Mouse (Mus musculus) stomach, postnatal 0 days (tissue): ENCODE data around the gene Edc4. TPM values are rescaled to one million over a fixed set of nuclear protein-coding genes. Genes with fewer than 3 reads are reported as not detected.
A peak's percentile ranks its signal among the peaks of the same experiment; 100 is the strongest.

Experiments used
- ATAC-seq: fragments of 200-750 bp; cut with Nextera tagmentation; 2 replicates; pipeline ENCODE4 v1.8.0; 2017; ENCODE audit not compliant: low FRiP score, low TSS enrichment
- DNase-seq: peaks from one replicate; pipeline ENCODE4 v3.0.0-alpha.2; 2016; ENCODE audit warnings: low spot score
- H3K27ac ChIP-seq: fragments of 300-500 bp; sonication (generic); replicated peaks from 2 replicates; pipeline ENCODE4 v1.5.1; 2014; ENCODE audit warnings: mild to moderate bottlenecking, control low read depth
- H3K27me3 ChIP-seq: fragments of 300-500 bp; sonication (generic); 2 replicates; pipeline ENCODE4 v1.6.1; 2014; ENCODE audit warnings: low read length; ENCODE audit not compliant: control insufficient read depth, insufficient read depth
- H3K36me3 ChIP-seq: fragments of 300-500 bp; sonication (generic); 2 replicates; pipeline ENCODE4 v1.6.1; 2014; ENCODE audit warnings: low read length, mixed read lengths; ENCODE audit not compliant: control insufficient read depth, insufficient read depth
- H3K4me1 ChIP-seq: fragments of 300-500 bp; sonication (generic); replicated peaks from 2 replicates; pipeline ENCODE4 v1.6.1; 2014; ENCODE audit warnings: antibody characterized with exemption; ENCODE audit not compliant: control insufficient read depth, insufficient read depth
- H3K4me2 ChIP-seq: fragments of 300-500 bp; sonication (generic); replicated peaks from 2 replicates; pipeline ENCODE4 v1.6.1; 2014; ENCODE audit warnings: low read depth, mild to moderate bottlenecking, control low read depth, moderate library complexity
- H3K4me3 ChIP-seq: fragments of 300-500 bp; sonication (generic); 2 replicates; pipeline ENCODE4 v1.5.1; 2014; ENCODE audit warnings: low read depth, low read length, control low read depth
- H3K9ac ChIP-seq: fragments of 300-500 bp; sonication (generic); 2 replicates; pipeline ENCODE4 v1.6.1; 2014; ENCODE audit warnings: mild to moderate bottlenecking, low read length, control low read depth, mixed read lengths
- H3K9me3 ChIP-seq: fragments of 300-500 bp; sonication (generic); 2 replicates; pipeline ENCODE4 v1.6.1; 2016; ENCODE audit warnings: low read length; ENCODE audit not compliant: control insufficient read depth
- CTCF ChIP-seq: IDR thresholded peaks from 2 replicates; pipeline ENCODE4 v1.5.1; 2016; ENCODE audit warnings: antibody characterized with exemption, low read depth, mild to moderate bottlenecking, moderate library complexity
- EP300 ChIP-seq: optimal IDR thresholded peaks from 2 replicates; pipeline ENCODE3; 2016; ENCODE audit warnings: antibody characterized with exemption
- WGBS: fragments of 180-500 bp; shearing (Covaris S2); extraction: QIAGEN DNeasy Blood & Tissue Kit; methylation state at CpG from one replicate; pipeline ENCODE4 v1.1.7; 2014; 5-methylcytosine and 5-hydroxymethylcytosine counted together
- polyA plus RNA-seq: library from polyadenylated mRNA; unstranded; fragments of >200 nt; fragmentation: Nextera tagmentation; extraction: Ambion mirVana; gene quantifications from 2 replicates; pipeline ENCODE4 v1.2.1, GENCODE M21; 2015

Edc4 gene
- polyA plus RNA-seq, 1 experiment from 2014 or later: 13.7 TPM

DNA sequence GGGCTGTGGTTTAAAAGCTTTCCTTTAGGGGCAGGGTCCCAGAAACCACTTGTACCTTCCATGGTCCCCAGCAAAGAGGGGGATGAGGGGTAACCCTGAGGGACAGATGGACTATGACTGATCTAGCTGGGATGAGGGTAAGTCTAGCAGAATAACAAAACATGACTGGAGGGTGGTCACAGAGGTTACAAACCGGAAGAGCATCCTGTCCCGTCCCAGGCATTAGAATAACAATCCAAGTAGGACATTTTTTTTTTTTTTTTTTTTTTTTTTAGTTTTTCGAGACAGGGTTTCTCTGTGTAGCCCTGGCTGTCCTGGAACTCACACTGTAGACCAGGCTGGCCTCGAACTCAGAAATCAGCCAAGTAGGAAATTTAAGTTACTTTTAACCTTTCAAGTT, 30.7 kb upstream of the Edc4 start:
- WGBS: 70% methylated on average over 4 of the region's 4 CpGs
- DNase-seq (no peak), ATAC-seq (no peak)
- Histone ChIP-seq H3K9me3 (no peaks in the 10 kb centered on the region), H3K4me1 (peaks cover 2% of the 10 kb centered on the region; the same call in 1 of the 2 replicates), H3K9ac (no peak overlapping the region), H3K27ac (no peak overlapping the region), H3K27me3 (no peaks in the 10 kb centered on the region), H3K36me3 (no peaks in the 10 kb centered on the region; the same call in 1 of the 2 replicates), H3K4me2 (no peak overlapping the region), H3K4me3 (no peak overlapping the region)
- TF ChIP-seq CTCF: no peak

GRCm38 (mm10) chr8:105850611-105851010, 30.1 kb upstream of the Edc4 start:
- no peak for ATAC-seq
- Histone ChIP-seq H3K4me3 (no peak overlapping the region), H3K9ac (no peak overlapping the region), H3K27ac (no peak overlapping the region), H3K4me1 (peaks cover 2% of the 10 kb centered on the region; the same call in 1 of the 2 replicates), H3K9me3 (no peaks in the 10 kb centered on the region), H3K4me2 (0 out of 2 replicates have a peak overlapping the region, but pooled peaks have one; percentile 5), H3K27me3 (no peaks in the 10 kb centered on the region), H3K36me3 (no peaks in the 10 kb centered on the region; the same call in 1 of the 2 replicates)
- 55% methylated on average over 7 of the region's 7 CpGs for WGBS
- DNase-seq: no peak
- no peak for TF ChIP-seq CTCF
- TF ChIP-seq EP300: no peak

- TF ChIP-seq EP300 (peak; percentile 83), CTCF (no peak)
- ATAC-seq (peak; percentile 65; the same call in 1 of the 2 replicates), DNase-seq (peak; percentile 88)
- Histone ChIP-seq H3K4me1 (peaks cover 4% of the 10 kb centered on the region; the same call in 1 of the 2 replicates), H3K27ac (peak overlapping the region; percentile 13; the same call in 1 of the 2 replicates), H3K36me3 (no peaks in the 10 kb centered on the region; the same call in 1 of the 2 replicates), H3K9ac (peak overlapping the region; percentile 59), H3K4me3 (peak overlapping the region; percentile 55), H3K4me2 (peak overlapping the region; percentile 67), H3K27me3 (no peaks in the 10 kb centered on the region), H3K9me3 (no peaks in the 10 kb centered on the region)
- WGBS: under 1% methylated on average over 34 of the region's 34 CpGs
Measured at GRCm38 (mm10) chr8:105851651-105852143, 29.0 kb upstream of the Edc4 start.

GRCm38 (mm10) chr8:105852146-105852729, 28.4 kb upstream of the Edc4 start:
- H3K9ac ChIP-seq: no peak overlapping the region; the same call in 1 of the 2 replicates
- no peaks in the 10 kb centered on the region for H3K27me3 ChIP-seq
- ATAC-seq (no peak), DNase-seq (no peak)
- no peaks in the 10 kb centered on the region; the same call in 1 of the 2 replicates for H3K36me3 ChIP-seq
- peaks cover 4% of the 10 kb centered on the region; the same call in 1 of the 2 replicates for H3K4me1 ChIP-seq
- no peak overlapping the region; the same call in 1 of the 2 replicates for H3K4me2 ChIP-seq
- WGBS: 80% methylated on average over 12 of the region's 12 CpGs
- no peak for TF ChIP-seq EP300
- TF ChIP-seq CTCF: no peak
- H3K9me3 ChIP-seq: no peaks in the 10 kb centered on the region
- peak overlapping the region; percentile 55; the same call in 1 of the 2 replicates for H3K4me3 ChIP-seq
- H3K27ac ChIP-seq: no peak overlapping the region

- H3K4me1 ChIP-seq: peaks cover 4% of the 10 kb centered on the region; the same call in 1 of the 2 replicates
- TF ChIP-seq EP300 (no peak), CTCF (no peak)
- ATAC-seq: no peak
- H3K4me3 ChIP-seq: no peak within 1 kb of the TSS
- no peak within 1 kb of the TSS for H3K4me2 ChIP-seq
- DNase-seq: no peak
- H3K9me3 ChIP-seq: no peaks in the 10 kb centered on the region
- H3K27ac ChIP-seq: no peak within 1 kb of the TSS
- no peaks in the 10 kb centered on the region; the same call in 1 of the 2 replicates for H3K36me3 ChIP-seq
- H3K9ac ChIP-seq: no peak within 1 kb of the TSS
- no peaks in the 10 kb centered on the region for H3K27me3 ChIP-seq
- 88% methylated on average over 3 of the region's 3 CpGs for WGBS
Measured at GRCm38 (mm10) chr8:105853178-105853577, 27.5 kb upstream of the Edc4 start, which contains the start of gene Cenpt. TSS of gene Cenpt (minus strand) at chr8:105853278.

DNA sequence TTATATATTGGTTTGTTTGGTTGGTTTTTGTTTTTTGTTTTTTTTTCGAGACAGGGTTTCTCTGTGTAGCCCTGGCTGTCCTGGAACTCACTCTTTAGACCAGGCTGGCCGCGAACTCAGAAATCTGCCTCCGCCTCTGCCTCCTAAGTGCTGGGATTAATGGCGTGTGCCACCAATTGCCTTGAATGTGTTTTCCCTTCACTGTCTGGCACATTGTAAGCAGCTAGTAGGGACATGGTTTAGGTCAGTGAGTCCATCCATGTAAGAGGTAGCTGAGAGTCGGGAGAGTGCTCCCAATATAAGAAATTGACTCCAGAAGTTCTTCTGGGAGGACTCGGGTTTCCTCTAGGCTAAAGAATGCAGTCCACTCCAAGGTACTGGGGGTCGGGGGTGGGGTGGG, 26.4 kb upstream of the Edc4 start:
- no peak for ATAC-seq
- H3K9me3 ChIP-seq: no peaks in the 10 kb centered on the region
- no peak for TF ChIP-seq EP300
- no peak for TF ChIP-seq CTCF
- no peak overlapping the region for H3K9ac ChIP-seq
- no peaks in the 10 kb centered on the region for H3K27me3 ChIP-seq
- WGBS: 24% methylated on average over 8 of the region's 8 CpGs
- peak overlapping the region; percentile 56; the same call in 1 of the 2 replicates for H3K27ac ChIP-seq
- peaks cover 4% of the 10 kb centered on the region; the same call in 1 of the 2 replicates for H3K4me1 ChIP-seq
- H3K4me3 ChIP-seq: peak overlapping the region; percentile 73; the same call in 1 of the 2 replicates
- no peak for DNase-seq
- peak overlapping the region; percentile 97 for H3K4me2 ChIP-seq
- H3K36me3 ChIP-seq: no peaks in the 10 kb centered on the region
